Mouse (Mus musculus): ENCODE measurements at regions not wholly inside any gene's neighbourhood (a gene's known extent, or its start where the extent isn't known, plus 50 kb on each side); places are given as distances from the start of the nearest gene placed in this dataset.
"Not testable (repeated sequence)": the region's sequence is repeated elsewhere in the genome, so short reads cannot be mapped to it uniquely, and the experiment has no call there.

- peak; percentile 31; the same call in 1 of the 2 replicates for TF ChIP-seq CTCF (IDR thresholded peaks at IDR 0.05; ENCODE audit: control insufficient read depth, insufficient read depth, insufficient replicate concordance, low read depth, low read length)
- not testable (repeated sequence) for H3K4me1 ChIP-seq (ENCODE audit: control insufficient read depth, insufficient read depth, low read length); H3K27me3 ChIP-seq (ENCODE audit: control insufficient read depth, insufficient read depth, low read length); H3K36me3 ChIP-seq (ENCODE audit: control insufficient read depth, insufficient read depth, low read length)
- Histone ChIP-seq H3K27ac (ENCODE audit: control insufficient read depth, insufficient read depth, low read depth, low read length) (peak overlapping the region; percentile 74), H3K4me3 (ENCODE audit: control insufficient read depth, low read depth, low read length) (peak overlapping the region; percentile 75)
These were observed 64.5 kb upstream of the Gm21119 start for GRCm38 (mm10) chr8:20550054-20550778.

- H3K27me3 ChIP-seq (ENCODE audit: control insufficient read depth, insufficient read depth, low read length); H3K4me3 ChIP-seq (ENCODE audit: control insufficient read depth, low read depth, low read length); H3K27ac ChIP-seq (ENCODE audit: control insufficient read depth, insufficient read depth, low read depth, low read length); H3K36me3 ChIP-seq (ENCODE audit: control insufficient read depth, insufficient read depth, low read length); H3K4me1 ChIP-seq (ENCODE audit: control insufficient read depth, insufficient read depth, low read length): not testable (repeated sequence)
These were observed 58.1 kb upstream of the Gm21119 start for GRCm38 (mm10) chr8:20556501-20557181.

- H3K27me3 ChIP-seq (ENCODE audit: control insufficient read depth, insufficient read depth, low read length); H3K36me3 ChIP-seq (ENCODE audit: control insufficient read depth, insufficient read depth, low read length); H3K4me1 ChIP-seq (ENCODE audit: control insufficient read depth, insufficient read depth, low read length); H3K27ac ChIP-seq (ENCODE audit: control insufficient read depth, insufficient read depth, low read depth, low read length): not testable (repeated sequence)
- H3K4me3 ChIP-seq (ENCODE audit: control insufficient read depth, low read depth, low read length): peak overlapping the region; percentile 70
These were observed 57.5 kb upstream of the Gm21119 start for GRCm38 (mm10) chr8:20557184-20557583.

GRCm38 (mm10) chr8:20557609-20558008 lies 57.1 kb upstream of the Gm21119 start:
- H3K27ac ChIP-seq (ENCODE audit: control insufficient read depth, insufficient read depth, low read depth, low read length); H3K36me3 ChIP-seq (ENCODE audit: control insufficient read depth, insufficient read depth, low read length); H3K27me3 ChIP-seq (ENCODE audit: control insufficient read depth, insufficient read depth, low read length); H3K4me1 ChIP-seq (ENCODE audit: control insufficient read depth, insufficient read depth, low read length): not testable (repeated sequence)
- peak overlapping the region; percentile 73 for H3K4me3 ChIP-seq (ENCODE audit: control insufficient read depth, low read depth, low read length)

All from testis, adult 2 months (tissue).